Mouse (Mus musculus): ENCODE measurements around the gene Ccdc69. TPM values are rescaled to one million over a fixed set of nuclear protein-coding genes. Genes with fewer than 3 reads are reported as not detected.
A peak's percentile ranks its signal among the peaks of the same experiment; 100 is the strongest.
"Not testable (repeated sequence)": the region's sequence is repeated elsewhere in the genome, so short reads cannot be mapped to it uniquely, and the experiment has no call there.

Gene Ccdc69
- total RNA-seq, 4 experiments from 2014 or later: 0.32 to 1.1 (median 0.75) TPM

GRCm38 (mm10) chr11:55097463-55098188 is 19.7 kb upstream of the Ccdc69 start, which contains the start of gene Gm2a:
Gene Gm2a (plus strand): TSS chr11:55098115.
- peak; percentile 92 to 94 for DNase-seq (ENCODE audit: low spot score in 2 of 2)

DNA sequence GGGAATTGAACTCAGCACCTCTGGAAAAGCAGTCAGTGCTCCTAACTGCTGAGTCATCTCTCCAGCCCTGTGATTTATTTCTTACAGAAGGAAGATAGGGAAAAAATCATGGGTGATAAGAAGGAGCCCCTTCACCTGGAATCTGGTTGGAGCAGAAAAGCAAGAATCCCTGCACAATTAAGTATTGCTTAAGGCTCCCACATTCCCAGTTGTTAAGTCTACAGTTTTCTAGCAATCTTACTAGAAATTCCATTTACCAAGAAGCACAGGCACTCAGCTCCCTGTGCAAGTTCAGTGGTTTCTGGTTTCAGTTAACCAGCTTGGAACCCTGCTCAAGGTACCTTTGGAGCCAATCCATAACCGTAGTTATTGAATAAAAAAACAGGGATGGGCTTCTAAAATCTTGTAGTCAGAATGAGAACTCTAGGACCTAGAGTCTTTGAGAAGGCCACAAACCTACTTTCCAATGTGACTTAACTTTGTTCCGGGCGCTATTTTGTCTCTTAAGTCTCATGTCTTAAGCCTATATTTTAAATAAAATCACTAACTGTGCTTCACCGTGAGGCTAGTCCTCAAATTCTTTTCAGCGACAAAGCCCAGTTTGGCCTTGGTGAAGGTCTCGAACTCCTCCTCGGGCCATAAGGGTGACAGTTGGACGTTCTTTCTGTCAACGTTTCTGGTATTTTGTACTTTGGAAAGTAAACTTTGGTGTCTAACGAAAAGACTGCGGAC is 19.0 kb upstream of the Ccdc69 start:
- DNase-seq (ENCODE audit: low spot score in 2 of 2): no peak

DNA sequence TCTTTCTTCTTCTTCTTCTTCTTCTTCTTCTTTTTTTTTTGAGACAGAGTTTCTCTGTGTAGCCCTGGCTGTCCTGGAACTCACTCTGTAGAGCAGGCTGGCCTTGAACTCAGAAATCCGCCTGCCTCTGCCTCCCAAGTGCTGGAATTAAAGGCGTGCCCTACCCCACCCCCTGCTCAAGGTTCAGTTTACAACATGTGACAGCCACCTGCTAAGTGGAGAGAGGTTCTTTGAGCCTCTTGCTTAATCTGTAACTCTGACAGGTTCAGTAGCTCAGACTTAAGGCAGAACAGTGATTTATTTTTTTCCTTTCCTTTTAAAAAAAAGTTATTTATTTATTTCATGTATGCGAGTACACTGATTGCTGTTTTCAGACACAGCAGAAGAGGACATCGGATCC is 18.4 kb upstream of the Ccdc69 start:
- not testable (repeated sequence) for DNase-seq (ENCODE audit: low spot score in 2 of 2)

GRCm38 (mm10) chr11:55093096-55093495 is 15.2 kb upstream of the Ccdc69 start:
- DNase-seq (ENCODE audit: low spot score in 2 of 2): no peak

- DNase-seq (ENCODE audit: low spot score in 2 of 2): no peak
Observed at GRCm38 (mm10) chr11:55089892-55090291, 12.0 kb upstream of the Ccdc69 start.

- DNase-seq (ENCODE audit: low spot score in 2 of 2): peak in 1 of 2 experiments; percentile 71
Observed at GRCm38 (mm10) chr11:55087006-55087405, 9.1 kb upstream of the Ccdc69 start.

- no peak for DNase-seq (ENCODE audit: low spot score in 2 of 2)
Observed at GRCm38 (mm10) chr11:55085396-55085795, 7.5 kb upstream of the Ccdc69 start.

GRCm38 (mm10) chr11:55084629-55085028 is 6.7 kb upstream of the Ccdc69 start:
- no peak for DNase-seq (ENCODE audit: low spot score in 2 of 2)

GRCm38 (mm10) chr11:55081206-55081605 is 3.3 kb upstream of the Ccdc69 start:
- no peak for DNase-seq (ENCODE audit: low spot score in 2 of 2)

DNA sequence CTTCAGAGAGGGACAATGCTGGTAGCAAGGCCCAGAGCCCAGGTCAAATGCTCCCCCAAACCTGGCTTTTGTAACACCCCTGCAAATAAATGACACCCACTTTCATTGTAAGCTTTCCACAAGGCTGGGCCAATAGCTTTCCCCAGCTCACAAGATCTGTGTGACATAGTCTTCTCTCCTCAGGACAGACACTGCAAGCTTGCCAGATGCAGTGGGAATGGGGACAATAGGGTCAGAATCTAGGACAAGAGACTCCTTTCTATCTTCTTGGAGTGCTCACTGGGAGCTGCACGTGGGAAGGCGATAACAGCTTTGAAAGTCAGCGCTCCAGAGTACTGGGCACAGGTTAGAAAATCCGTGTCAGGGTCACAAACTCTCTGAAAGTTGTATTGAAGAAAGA is 1.2 kb upstream of the Ccdc69 start:
- no peak for DNase-seq (ENCODE audit: low spot score in 2 of 2)

DNA sequence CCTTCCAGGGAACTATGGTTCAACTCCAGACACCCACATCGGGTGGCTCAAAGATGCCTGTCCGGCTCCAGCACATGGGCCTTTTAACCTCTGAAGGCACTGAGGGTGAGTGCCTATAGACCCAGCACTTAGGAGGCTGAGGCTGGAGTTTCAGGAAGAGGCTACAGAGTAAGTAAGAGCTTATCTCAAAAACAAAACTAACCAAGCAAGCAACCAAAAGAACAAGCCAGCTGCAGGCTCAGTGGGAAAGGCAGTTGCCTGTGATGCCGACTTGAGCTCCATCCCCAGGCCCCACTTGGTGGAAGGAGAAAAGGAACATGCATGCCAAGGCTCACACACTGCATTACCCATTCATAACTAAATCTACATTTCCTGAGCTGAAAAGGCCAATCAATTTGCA is 571 bp upstream of the Ccdc69 start:
- no peak for DNase-seq (ENCODE audit: low spot score in 2 of 2)

DNA sequence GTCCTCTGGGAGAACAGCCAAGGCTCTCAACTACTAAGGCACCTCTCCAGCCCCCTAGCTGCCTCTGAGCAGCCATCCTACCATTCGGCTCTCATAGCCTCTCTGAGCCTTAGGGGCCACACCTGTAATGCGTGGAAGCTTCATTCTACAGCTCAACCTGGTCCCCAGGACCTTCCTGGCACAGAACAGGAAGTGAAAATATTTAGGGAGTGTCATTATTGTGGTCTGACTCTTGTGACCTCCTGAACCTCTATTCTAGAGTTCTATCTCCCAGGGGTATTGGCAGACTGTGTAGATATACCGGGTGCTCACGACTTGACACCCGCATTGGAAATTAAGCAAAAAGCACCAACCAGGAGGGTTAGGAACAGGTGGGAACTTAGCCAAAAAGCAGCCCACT is 1.7 kb downstream of the Ccdc69 start:
- DNase-seq (ENCODE audit: low spot score in 2 of 2): no peak

DNA sequence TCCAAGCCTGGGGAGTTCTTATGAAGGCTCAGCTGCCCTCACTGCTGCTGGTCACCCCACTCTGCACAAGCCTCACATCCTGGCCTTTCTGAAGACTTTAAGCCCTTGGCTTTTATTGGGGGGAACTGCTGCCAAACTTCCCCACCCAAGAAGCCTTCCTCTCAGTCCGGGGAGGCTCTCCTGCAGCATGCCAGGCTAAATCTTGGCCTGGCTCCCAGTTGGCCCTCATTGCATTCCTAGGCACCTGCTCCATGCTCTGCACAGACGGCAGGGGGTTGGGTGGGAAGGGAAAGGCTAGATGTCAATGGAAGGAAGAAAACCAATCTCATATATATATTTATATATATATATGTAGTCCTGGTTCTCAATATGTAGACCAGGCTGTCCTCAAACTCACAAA is 2.3 kb downstream of the Ccdc69 start:
- no peak for DNase-seq (ENCODE audit: low spot score in 2 of 2)

DNA sequence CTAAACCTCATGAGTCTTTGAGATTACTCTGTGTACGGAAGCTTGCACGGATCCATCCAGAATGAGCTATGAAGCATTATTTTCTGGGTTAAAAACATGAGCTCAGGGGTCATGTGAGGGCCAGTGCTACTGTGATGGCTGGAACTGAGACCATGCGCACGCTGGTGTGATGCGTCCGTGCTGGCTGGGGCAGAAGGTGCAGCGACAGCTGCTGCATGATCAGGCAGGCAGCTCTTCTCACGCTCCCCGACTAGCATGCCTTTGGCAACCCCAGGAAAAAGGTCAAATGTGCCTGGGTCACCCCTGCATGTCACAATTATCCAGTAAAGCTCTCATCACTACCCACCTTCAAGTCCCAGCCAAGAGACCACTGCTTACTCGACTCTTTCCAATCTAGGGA is 4.7 kb downstream of the Ccdc69 start:
- DNase-seq (ENCODE audit: low spot score in 2 of 2): no peak

DNA sequence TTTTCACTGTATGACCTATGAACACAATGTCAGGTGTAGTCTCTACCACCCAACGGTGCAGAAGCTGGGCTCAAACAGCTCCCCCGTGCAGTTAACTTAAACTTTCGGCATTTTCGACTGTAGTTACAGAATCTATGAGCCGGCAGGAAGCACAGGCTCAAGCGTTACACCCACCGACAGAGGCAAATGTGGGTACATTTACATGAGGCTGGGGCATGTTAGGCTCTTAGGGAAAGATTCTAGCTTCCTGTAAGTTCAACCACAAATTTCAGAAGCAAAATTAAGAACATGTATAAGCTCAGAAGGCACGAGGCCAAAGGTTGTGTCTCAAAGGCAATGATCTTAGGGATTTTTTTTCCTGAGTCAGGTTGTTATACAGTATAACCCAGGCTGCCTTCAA is 5.5 kb downstream of the Ccdc69 start:
- DNase-seq (ENCODE audit: low spot score in 2 of 2): no peak

DNA sequence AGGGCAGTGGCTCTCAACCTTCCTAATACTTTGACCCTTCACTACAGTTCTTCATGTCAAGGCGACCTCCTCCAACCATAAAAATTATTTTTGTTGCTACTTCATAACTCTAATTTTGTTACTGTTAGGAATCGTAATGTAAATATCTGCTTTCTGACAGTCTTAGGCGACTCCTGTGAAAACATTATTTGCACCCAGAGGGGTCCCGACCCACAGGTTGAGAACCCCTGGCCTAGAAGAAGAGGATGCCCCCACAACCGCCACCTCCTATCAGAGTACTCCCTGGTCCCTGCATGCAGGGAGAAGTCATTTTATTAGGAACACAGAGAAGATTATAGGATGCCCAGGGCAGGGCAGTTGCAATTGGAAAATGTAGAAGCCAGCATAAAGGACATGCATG is 6.6 kb downstream of the Ccdc69 start:
- DNase-seq (ENCODE audit: low spot score in 2 of 2): no peak

DNA sequence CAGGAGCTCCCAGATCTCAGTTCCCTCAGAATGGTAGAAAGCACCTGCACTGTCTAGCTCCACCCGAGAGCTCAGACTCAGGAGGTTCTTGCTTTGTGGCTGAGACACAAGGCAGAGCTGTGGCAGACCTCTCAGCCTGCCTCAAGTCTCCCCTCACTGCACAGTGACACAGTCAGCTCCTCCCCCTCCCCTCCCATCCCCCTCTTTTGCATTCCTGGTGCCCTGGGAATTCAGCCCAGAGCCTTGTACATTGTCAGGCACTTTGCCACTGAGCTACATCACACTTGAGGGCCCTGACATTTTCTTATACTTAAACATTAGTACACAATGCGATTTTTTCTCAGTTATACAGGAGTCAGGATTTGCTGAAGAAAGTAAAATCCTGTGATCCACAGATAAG is 8.9 kb downstream of the Ccdc69 start:
- DNase-seq (ENCODE audit: low spot score in 2 of 2): no peak

- no peak for DNase-seq (ENCODE audit: low spot score in 2 of 2)
Observed at GRCm38 (mm10) chr11:55066921-55067320, 11.0 kb downstream of the Ccdc69 start.

- no peak for DNase-seq (ENCODE audit: low spot score in 2 of 2)
Observed at GRCm38 (mm10) chr11:55062856-55063255, 15.1 kb downstream of the Ccdc69 start.

- no peak for DNase-seq (ENCODE audit: low spot score in 2 of 2)
Observed at GRCm38 (mm10) chr11:55060802-55061201, 17.1 kb downstream of the Ccdc69 start.

DNA sequence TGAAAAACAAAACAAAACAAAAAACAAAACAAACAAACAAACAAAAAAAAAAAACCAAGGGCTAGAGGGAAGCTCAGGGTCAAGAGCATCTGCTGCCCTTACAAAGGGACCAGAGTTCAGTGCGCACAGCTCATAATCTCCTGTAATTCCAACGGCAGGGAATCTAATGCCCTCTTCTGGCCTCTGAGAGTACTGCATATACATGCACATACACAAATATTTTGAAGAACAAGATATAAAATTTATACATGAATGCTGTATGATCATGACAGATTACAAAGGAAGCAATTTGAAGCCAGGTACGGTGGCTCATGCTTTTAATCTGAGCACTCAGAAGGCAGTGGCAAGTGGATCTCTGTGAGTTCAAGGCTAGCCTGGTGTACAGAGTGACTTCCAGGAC is 20.4 kb downstream of the Ccdc69 start:
- DNase-seq (ENCODE audit: low spot score in 2 of 2): no peak

DNA sequence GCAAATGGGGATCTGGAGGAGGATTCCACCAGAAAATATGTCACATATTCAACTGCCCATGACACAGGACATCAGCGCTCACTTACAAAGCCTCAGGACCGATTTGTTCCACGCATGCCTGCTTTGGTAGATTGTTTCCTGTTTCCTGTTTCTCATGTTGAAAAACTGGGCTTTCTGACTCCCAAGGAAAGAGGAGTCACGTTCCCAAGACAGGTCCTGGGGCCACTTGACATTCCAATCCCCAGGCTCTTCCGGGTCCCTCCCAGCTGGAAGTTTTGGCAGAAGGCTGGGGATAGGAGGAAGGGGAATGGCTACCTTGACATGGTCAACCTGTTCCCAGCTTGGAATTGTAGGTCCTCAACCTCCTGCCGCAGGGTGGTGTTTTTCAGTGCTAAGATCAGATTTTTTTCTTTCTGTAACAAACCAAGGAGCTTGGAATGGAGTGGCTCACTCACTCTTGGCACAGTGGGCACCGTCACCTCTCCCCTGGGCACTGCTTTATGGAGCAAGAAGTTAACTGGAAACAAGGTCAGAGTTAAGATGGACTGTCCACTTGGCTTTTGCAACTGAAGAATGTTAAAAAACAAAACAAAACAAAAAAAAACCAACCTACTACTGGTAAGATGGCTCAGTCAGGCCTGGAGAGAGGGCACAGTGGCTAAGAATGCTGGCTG is 27.0 kb downstream of the Ccdc69 start:
- no peak for DNase-seq (ENCODE audit: low spot score in 2 of 2)

Measured in layer of hippocampus, adult 8-10 months (tissue).